Mouse (Mus musculus) CH12.LX (cell line): ENCODE results near the gene Acss1.

Experiments used
- HCFC1 ChIP-seq: IDR thresholded peaks from 2 replicates; pipeline ENCODE4 v1.6.1; 2012; ENCODE audit warnings: low read depth, mild to moderate bottlenecking, inconsistent platforms, low read length, improper control_type of control experiment
- POLR2A ChIP-seq: IDR thresholded peaks from 2 replicates; pipeline ENCODE4 v1.6.1; 2011; ENCODE audit warnings: low read depth, mild to moderate bottlenecking, improper control_type of control experiment, low read length

DNA sequence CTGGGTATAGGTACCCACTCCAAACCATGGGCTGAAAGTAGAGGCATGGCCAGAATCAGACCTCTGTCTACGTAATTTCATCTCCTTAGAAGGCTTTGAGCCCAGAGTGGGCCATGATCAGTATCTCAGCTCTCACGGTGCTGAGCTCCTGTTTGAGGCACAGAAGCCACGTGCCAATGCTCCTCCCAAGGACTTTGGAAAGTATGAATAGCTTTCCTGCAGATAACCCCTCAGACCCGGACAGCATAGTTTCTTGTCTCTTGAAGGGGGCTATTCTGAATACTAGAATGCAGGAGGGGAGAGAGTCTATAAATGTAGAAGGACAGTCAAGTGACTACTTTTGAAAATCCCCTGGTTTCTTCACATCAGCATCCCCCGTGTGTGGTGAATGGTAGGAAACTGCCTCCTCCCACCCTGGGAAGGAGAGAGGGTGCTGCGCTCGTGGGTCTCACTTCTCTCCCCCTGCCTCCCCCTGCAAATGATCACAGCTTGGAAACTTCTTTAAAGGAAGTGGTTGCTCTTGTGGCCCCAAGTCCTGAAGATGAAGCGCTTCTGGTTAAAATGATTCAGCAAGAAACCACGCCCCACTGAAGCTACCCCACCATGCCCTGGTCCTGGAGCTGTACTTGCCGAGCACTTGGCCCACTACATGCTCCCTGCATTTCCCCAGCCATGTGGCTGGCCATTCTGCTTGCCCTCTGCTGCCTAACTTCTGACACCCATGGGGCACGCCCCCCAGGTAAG, 98.3 kb downstream of the Acss1 start, which contains the start of gene Cst7:
- TF ChIP-seq POLR2A (no peak), HCFC1 (no peak)
